Mouse (Mus musculus): ENCODE measurements around the gene Inpp4b.

- peak; percentile 38; the same call in 1 of the 2 replicates for TF ChIP-seq EP300 (IDR thresholded peaks at IDR 0.05)
- no peak for TF ChIP-seq CTCF (IDR thresholded peaks at IDR 0.05)
These were observed 216.2 kb downstream of the Inpp4b start for GRCm38 (mm10) chr8:81558550-81558949.

Measured in lung, postnatal 0 days (tissue).